Mouse (Mus musculus) hindbrain, embryonic 11.5 days (tissue): ENCODE measurements around the gene Fv1. TPM values are rescaled to one million over a fixed set of nuclear protein-coding genes. Genes with fewer than 3 reads are reported as not detected.

Experiments
- ATAC-seq: fragments of 200-750 bp; cut with Nextera tagmentation; 2 replicates; pipeline ENCODE4 v1.8.0; 2017; ENCODE audit warnings: mild to moderate bottlenecking, moderate TSS enrichment, moderate library complexity; ENCODE audit not compliant: low FRiP score
- DNase-seq: peaks from one replicate; pipeline ENCODE4 v3.0.0-alpha.2; 2015; ENCODE audit warnings: low spot score
- H3K27ac ChIP-seq: fragments of 300-500 bp; sonication (generic); 2 replicates; pipeline ENCODE4 v1.5.1; 2014; ENCODE audit warnings: mild to moderate bottlenecking, low read depth, low read length
- H3K27me3 ChIP-seq: fragments of 300-500 bp; sonication (generic); 2 replicates; pipeline ENCODE4 v1.6.1; 2014; ENCODE audit warnings: mild to moderate bottlenecking, low read length, moderate library complexity, mixed read lengths; ENCODE audit not compliant: control insufficient read depth, insufficient read depth
- H3K36me3 ChIP-seq: fragments of 300-500 bp; sonication (generic); 2 replicates; pipeline ENCODE4 v1.6.1; 2014; ENCODE audit warnings: mild to moderate bottlenecking, low read length, moderate library complexity, mixed read lengths; ENCODE audit not compliant: control insufficient read depth, insufficient read depth
- H3K4me1 ChIP-seq: fragments of 300-500 bp; sonication (generic); replicated peaks from 2 replicates; pipeline ENCODE4 v1.6.1; 2014; ENCODE audit warnings: low read length, mixed read lengths; ENCODE audit not compliant: control insufficient read depth, insufficient read depth
- H3K4me2 ChIP-seq: fragments of 300-500 bp; sonication (generic); replicated peaks from 2 replicates; pipeline ENCODE4 v1.6.1; 2014; ENCODE audit warnings: mild to moderate bottlenecking, low read depth, low read length
- H3K4me3 ChIP-seq: fragments of 300-500 bp; sonication (generic); 2 replicates; pipeline ENCODE4 v1.5.1; 2014; ENCODE audit warnings: low read depth, low read length
- H3K9ac ChIP-seq: fragments of 300-500 bp; sonication (generic); 2 replicates; pipeline ENCODE4 v1.6.1; 2014; ENCODE audit warnings: low read depth, low read length
- H3K9me3 ChIP-seq: fragments of 300-500 bp; sonication (generic); 2 replicates; pipeline ENCODE4 v1.6.1; 2016; ENCODE audit warnings: low read length; ENCODE audit not compliant: control insufficient read depth
- WGBS: fragments of 180-500 bp; shearing (Covaris S2); extraction: QIAGEN DNeasy Blood & Tissue Kit; methylation state at CpG from one replicate; pipeline ENCODE4 v1.1.7; 2014; 5-methylcytosine and 5-hydroxymethylcytosine counted together
- polyA plus RNA-seq: library from polyadenylated mRNA; unstranded; fragments of >200 nt; fragmentation: Nextera tagmentation; extraction: Ambion mirVana; gene quantifications from 2 replicates; pipeline ENCODE4 v1.2.1, GENCODE M21; 2014

Fv1 gene
- polyA plus RNA-seq, 1 experiment from 2014 or later, result 11.8 TPM

DNA sequence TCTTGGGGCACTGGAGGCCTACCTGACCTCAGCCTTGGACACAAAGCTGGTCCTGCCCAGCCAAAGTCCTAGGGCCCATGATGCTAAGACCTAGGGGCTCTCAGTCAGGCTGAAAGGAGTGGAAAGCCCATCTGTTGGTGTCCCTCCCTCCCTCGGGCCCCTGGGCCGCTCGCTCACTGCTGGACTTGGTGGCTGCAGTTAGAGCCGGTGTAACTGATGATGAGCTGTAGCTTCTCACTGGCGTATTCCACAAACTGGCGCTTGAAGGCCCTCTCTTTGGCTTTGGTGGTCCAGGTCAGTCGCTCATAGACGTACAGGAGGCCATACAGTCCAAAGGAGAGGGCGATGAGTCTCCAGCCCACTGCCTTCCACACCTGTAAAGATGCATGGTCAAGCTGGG lies 9.8 kb downstream of the Fv1 start:
- H3K9me3 ChIP-seq, result no peaks in the 10 kb centered on the region
- H3K36me3 ChIP-seq, result peaks cover 24% of the 10 kb centered on the region
- H3K9ac ChIP-seq, result no peak overlapping the region
- H3K4me2 ChIP-seq, result no peak overlapping the region
- no peaks in the 10 kb centered on the region for H3K4me1 ChIP-seq
- no peak overlapping the region for H3K27ac ChIP-seq
- DNase-seq (no peak), ATAC-seq (no peak)
- no peaks in the 10 kb centered on the region for H3K27me3 ChIP-seq
- WGBS, result 95% methylated on average over 9 of the region's 9 CpGs
- no peak overlapping the region for H3K4me3 ChIP-seq

DNA sequence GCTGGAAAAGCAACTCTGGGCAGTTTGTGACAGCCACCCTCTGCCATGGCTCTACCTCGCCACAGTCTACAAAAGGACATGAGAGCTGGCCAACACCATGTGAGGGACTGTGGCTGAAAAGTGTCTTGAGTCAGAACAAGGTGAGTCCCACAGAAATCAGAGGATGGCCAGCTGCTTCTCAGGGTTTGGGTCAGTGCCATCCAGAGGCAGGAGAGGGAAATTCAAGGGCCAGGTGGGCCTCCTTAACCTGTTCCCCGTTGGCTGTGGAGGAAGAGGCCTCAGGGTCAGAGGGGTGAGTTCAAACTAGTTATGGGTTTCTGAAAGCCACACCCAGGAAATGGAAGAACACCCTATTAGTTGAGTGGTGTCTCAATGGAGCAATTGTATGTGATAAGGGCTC lies 10.7 kb downstream of the Fv1 start:
- H3K9me3 ChIP-seq, result no peaks in the 10 kb centered on the region
- H3K4me2 ChIP-seq, result no peak overlapping the region
- H3K27ac ChIP-seq, result no peak overlapping the region
- ATAC-seq (peak; percentile 33; the same call in 1 of the 2 replicates), DNase-seq (no peak)
- no peaks in the 10 kb centered on the region for H3K27me3 ChIP-seq
- WGBS, result 67% methylated on average over 2 of the region's 2 CpGs
- H3K4me1 ChIP-seq, result no peaks in the 10 kb centered on the region
- H3K4me3 ChIP-seq, result no peak overlapping the region
- no peak overlapping the region for H3K9ac ChIP-seq
- peaks cover 24% of the 10 kb centered on the region for H3K36me3 ChIP-seq

DNA sequence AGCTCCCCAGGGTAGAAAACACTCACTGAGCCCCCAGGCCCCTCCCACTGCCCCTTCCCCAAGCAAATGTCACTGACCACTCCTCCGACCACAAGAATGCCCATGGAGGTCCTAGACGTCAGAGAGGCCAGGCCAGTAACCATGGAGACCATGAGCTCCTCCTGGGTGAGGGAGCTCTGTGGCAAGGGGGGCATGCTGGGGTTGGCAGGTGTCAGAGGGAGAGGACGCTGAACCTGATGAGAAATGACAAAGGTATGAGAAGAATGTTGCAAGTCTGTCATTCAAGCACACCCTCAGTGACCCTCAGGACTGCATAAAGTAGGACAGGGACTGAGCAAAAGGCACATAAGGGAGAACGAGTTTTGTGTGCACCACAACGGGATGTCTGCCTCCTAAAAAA lies 11.1 kb downstream of the Fv1 start:
- DNase-seq, result no peak
- Histone ChIP-seq H3K27me3 (no peaks in the 10 kb centered on the region), H3K9ac (no peak overlapping the region), H3K27ac (no peak overlapping the region), H3K4me3 (no peak overlapping the region), H3K36me3 (peaks cover 24% of the 10 kb centered on the region), H3K4me2 (no peak overlapping the region), H3K4me1 (no peaks in the 10 kb centered on the region), H3K9me3 (no peaks in the 10 kb centered on the region)
- WGBS, result 55% methylated on average over 5 of the region's 5 CpGs
- ATAC-seq, result no peak

DNA sequence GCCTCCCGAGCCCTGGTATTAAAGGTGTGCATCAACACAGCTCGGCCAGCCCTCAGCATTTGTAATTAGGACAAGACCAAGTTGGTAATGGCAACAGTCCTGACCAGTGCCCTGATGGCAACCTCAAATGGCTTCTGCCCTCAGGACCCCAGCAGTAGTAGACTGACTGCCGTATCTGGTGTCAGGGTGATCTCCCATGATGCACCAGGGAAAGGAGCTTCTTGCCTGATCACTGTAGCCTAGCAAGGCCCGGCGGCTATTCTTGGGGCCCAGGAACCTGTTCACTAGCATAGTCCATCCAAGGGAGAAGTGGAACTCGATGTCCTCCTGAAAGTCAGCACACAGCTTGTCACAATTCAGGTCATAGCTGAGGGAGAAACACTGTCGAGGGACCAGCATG lies 13.0 kb downstream of the Fv1 start:
- no peak overlapping the region for H3K27ac ChIP-seq
- H3K4me3 ChIP-seq, result no peak overlapping the region
- peaks cover 24% of the 10 kb centered on the region for H3K36me3 ChIP-seq
- H3K9ac ChIP-seq, result no peak overlapping the region
- no peaks in the 10 kb centered on the region for H3K9me3 ChIP-seq
- 96% methylated on average over 7 of the region's 7 CpGs for WGBS
- DNase-seq, result no peak
- no peaks in the 10 kb centered on the region for H3K27me3 ChIP-seq
- H3K4me2 ChIP-seq, result no peak overlapping the region
- no peaks in the 10 kb centered on the region for H3K4me1 ChIP-seq
- ATAC-seq, result no peak

DNA sequence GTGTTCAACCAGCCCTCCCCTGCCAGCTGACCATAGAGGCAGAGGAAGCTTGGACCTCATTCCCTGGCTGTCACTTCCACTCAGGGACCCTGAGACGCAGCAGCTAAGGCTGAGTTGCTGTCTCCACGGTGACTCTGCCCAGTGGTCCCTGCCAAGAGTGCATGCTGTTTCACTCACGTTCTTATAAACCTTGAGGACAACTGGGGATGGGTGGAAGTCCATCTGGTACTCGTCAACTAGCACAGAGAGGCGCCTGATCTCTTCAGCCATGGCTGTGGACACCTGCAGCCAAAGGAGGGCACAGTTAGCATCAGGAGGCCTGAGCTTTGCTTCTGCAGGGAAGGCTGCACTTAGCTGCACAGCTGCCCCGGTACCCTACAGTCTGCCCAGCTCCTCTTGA lies 14.3 kb downstream of the Fv1 start:
- Histone ChIP-seq H3K4me1 (no peaks in the 10 kb centered on the region), H3K9me3 (no peaks in the 10 kb centered on the region), H3K27ac (no peak overlapping the region), H3K4me2 (no peak overlapping the region), H3K9ac (no peak overlapping the region), H3K27me3 (no peaks in the 10 kb centered on the region), H3K4me3 (no peak overlapping the region), H3K36me3 (peaks cover 25% of the 10 kb centered on the region)
- DNase-seq (no peak), ATAC-seq (no peak)
- 85% methylated on average over 6 of the region's 6 CpGs for WGBS

DNA sequence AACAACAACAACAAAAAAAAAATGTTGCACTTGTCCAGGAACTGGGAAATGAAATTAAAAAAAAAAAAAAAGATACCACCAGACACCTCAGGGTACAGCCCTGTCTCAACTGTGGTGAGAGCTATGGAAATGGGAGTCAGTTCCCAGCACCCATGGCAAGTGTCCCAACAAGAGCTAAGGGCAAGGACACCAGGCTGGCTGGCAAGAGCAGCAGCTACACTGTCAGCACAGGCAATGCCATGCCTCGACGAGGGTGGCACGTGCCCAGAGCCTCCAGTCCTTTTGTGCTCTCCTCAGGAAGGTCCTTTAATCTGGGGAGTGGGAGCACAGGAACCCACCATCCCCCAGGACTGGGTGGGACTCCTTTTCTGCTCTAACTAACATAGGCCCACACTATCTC lies 15.4 kb downstream of the Fv1 start:
- no peaks in the 10 kb centered on the region for H3K9me3 ChIP-seq
- H3K27me3 ChIP-seq, result no peaks in the 10 kb centered on the region
- no peak overlapping the region for H3K9ac ChIP-seq
- WGBS, result 88% methylated on average over 3 of the region's 3 CpGs
- DNase-seq, result no peak
- H3K27ac ChIP-seq, result no peak overlapping the region
- H3K4me3 ChIP-seq, result no peak overlapping the region
- H3K4me2 ChIP-seq, result no peak overlapping the region
- H3K36me3 ChIP-seq, result peaks cover 24% of the 10 kb centered on the region
- ATAC-seq, result no peak
- H3K4me1 ChIP-seq, result no peaks in the 10 kb centered on the region

DNA sequence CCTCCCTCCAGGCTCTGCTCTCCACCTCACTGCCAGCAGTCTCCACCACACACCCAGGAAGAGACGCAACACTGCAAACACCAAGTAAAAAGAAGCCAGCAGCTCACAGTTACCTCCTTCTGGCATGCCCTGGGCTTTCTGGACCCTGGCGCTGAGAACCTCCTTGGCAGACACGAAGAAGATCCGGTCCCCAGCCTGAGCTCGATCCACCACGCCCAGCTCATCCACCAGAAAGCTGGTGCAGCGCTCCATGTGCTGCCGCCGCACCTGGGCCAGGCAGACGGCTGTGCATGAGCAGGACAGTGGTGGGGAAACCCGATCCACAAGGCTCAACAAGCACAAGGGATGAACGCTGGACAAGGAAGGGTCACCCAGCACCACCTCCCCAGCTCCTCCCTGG lies 17.4 kb downstream of the Fv1 start:
- Histone ChIP-seq H3K4me1 (no peaks in the 10 kb centered on the region), H3K36me3 (peaks cover 21% of the 10 kb centered on the region), H3K4me3 (no peak overlapping the region), H3K4me2 (no peak overlapping the region), H3K27ac (no peak overlapping the region), H3K27me3 (no peaks in the 10 kb centered on the region), H3K9ac (no peak overlapping the region), H3K9me3 (no peaks in the 10 kb centered on the region)
- DNase-seq (no peak), ATAC-seq (no peak)
- 92% methylated on average over 12 of the region's 12 CpGs for WGBS

DNA sequence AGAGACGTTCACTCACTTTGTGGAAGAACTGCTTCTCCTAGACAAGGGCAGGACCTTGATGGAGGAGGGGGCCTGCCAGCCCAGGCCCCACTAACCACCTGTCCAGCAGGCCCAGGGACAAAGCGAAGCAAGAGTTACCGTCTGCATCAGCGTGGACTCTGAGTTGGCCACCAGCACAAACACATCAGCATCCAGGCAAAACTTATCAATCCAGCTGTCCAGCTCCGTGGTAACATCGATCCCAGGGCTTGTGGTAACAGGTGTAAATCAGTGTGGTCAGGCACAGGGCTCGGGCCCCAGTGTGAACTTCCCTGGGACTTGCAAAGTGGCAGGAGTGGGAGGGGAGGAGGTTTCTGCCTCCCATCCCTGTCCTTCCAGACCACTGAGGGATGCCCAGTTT lies 18.5 kb downstream of the Fv1 start:
- H3K4me1 ChIP-seq, result no peaks in the 10 kb centered on the region
- no peak overlapping the region for H3K27ac ChIP-seq
- H3K9me3 ChIP-seq, result no peaks in the 10 kb centered on the region
- no peaks in the 10 kb centered on the region for H3K27me3 ChIP-seq
- H3K4me2 ChIP-seq, result no peak overlapping the region
- peaks cover 10% of the 10 kb centered on the region for H3K36me3 ChIP-seq
- 90% methylated on average over 7 of the region's 7 CpGs for WGBS
- no peak overlapping the region for H3K9ac ChIP-seq
- H3K4me3 ChIP-seq, result no peak overlapping the region
- DNase-seq, result no peak
- no peak for ATAC-seq

DNA sequence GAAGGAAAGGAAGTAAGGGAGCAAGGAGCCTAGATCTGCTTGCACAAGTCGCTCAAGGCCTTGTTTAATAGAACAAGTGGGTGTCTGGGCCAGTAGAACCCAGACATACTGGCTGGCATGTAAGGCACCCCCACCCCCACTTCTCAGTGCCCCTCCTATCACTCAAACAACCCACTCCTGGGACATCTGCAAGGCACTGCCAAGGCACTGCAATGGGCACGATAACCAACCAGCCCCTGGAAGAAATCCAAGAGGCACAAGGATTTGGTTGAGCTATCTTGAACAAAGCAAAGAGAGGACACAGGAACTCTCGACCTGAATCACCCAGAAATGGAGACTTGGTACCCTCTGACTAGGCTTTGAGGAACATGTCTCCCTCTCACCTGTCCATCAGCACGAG lies 19.5 kb downstream of the Fv1 start:
- Histone ChIP-seq H3K9me3 (no peaks in the 10 kb centered on the region), H3K27me3 (no peaks in the 10 kb centered on the region), H3K4me2 (no peak overlapping the region), H3K36me3 (peaks cover 8% of the 10 kb centered on the region; the same call in 1 of the 2 replicates), H3K4me3 (no peak overlapping the region), H3K9ac (no peak overlapping the region), H3K4me1 (no peaks in the 10 kb centered on the region), H3K27ac (no peak overlapping the region)
- 95% methylated on average over 4 of the region's 4 CpGs for WGBS
- ATAC-seq, result no peak
- no peak for DNase-seq
